Comparison of ENCODE assay signal across 8 mouse cellular contexts in the genomic region with DNA sequence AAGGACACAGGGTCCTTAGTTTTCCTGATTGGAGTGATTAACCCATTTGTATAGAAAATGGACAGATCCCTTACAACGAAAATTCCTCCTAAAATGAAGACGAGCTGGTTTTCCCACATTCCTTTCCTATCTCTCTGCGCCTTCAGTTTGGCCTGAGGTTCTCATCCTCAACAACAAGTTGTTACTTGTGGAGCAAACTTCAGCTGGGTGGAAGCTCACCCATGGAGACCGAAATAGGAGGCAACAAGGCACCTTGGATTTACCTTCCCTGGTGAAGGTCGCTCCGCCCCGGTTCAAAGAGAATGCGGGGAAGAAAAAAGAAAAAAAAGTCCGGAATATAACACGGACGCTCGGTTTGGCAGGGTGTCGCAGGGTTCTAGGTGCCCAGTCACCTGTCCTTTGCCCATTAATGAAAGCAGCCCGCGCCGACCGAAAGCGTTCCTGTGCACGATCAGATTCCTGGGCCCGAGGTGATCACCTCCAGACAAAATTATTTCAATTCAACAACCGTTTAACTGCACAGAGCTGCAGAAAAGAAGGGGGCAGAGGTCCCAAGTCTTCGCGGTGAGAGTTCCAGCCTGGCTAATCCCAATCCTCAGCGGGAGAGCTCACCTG. TPM values are rescaled to one million over a fixed set of nuclear protein-coding genes. Genes with fewer than 3 reads are reported as not detected.
A peak's percentile ranks its signal among the peaks of the same experiment; 100 is the strongest.
DNase-seq lines count a peak whose midpoint lies in the region; ATAC-seq and TF ChIP-seq lines count a peak whose summit lies in the region.

No protein-coding gene starts in this region.

- H3K9me3 ChIP-seq in ES-Bruce4 (replicated peaks; ENCODE audit: control insufficient read depth, insufficient read depth, low read length, poor library complexity, severe bottlenecking): no peaks in the 10 kb centered on the region
- H3K9me3 ChIP-seq in liver, embryonic 15.5 days (replicated peaks): no peaks in the 10 kb centered on the region

- TF ChIP-seq EP300 in ES-Bruce4 (IDR thresholded peaks at IDR 0.05; ENCODE audit: insufficient read depth, low read depth, low read length): no peak

- WGBS in liver, embryonic 15.5 days (ENCODE audit: insufficient replicate concordance): 6% methylated on average over 24 of the region's 24 CpGs

- intact Hi-C loops in gastrocnemius, adult 2 months (cut with DNase I): no loop called here
- intact Hi-C loops in gastrocnemius, postnatal 14 days (cut with DNase I; ENCODE audit: low total_unique reads): no loop called here

- peak overlapping the region; percentile 45 for H3K4me3 ChIP-seq in gastrocnemius, adult 2 months
- H3K4me3 ChIP-seq in ES-Bruce4 (ENCODE audit: low read depth, low read length): peak overlapping the region; percentile 67
- H3K4me3 ChIP-seq in liver, embryonic 15.5 days (replicated peaks): peak overlapping the region; percentile 18

- H3K27me3 ChIP-seq in ES-Bruce4 (ENCODE audit: control insufficient read depth, insufficient read depth, low read length, poor library complexity, severe bottlenecking): 0 out of 2 replicates have a peak, but pooled peaks cover 3% of the 10 kb centered on the region
- H3K27me3 ChIP-seq in liver, embryonic 15.5 days: peaks cover 43% of the 10 kb centered on the region

- H3K27ac ChIP-seq in gastrocnemius, adult 2 months: no peak overlapping the region
- H3K27ac ChIP-seq in ES-Bruce4 (ENCODE audit: insufficient read depth, low read length): no peak overlapping the region
- no peak overlapping the region for H3K27ac ChIP-seq in liver, embryonic 15.5 days (replicated peaks)

- H3K9ac ChIP-seq in ES-Bruce4 (ENCODE audit: low read depth, poor library complexity, severe bottlenecking): peak overlapping the region; percentile 62
- no peak overlapping the region for H3K9ac ChIP-seq in liver, embryonic 15.5 days

- H3K4me2 ChIP-seq in liver, embryonic 15.5 days: peak overlapping the region; percentile 37

- no peak for DNase-seq in gastrocnemius, adult 2 months
- DNase-seq in gastrocnemius, postnatal 14 days: no peak
- peak; percentile 45 for DNase-seq in forelimb bud, embryonic 11.5 days (ENCODE audit: low read depth, low spot score)
- no peak for DNase-seq in adrenal gland, postnatal 25 days
- DNase-seq in thymus, postnatal 10 days (ENCODE audit: low spot score in 2 of 2): no peak
- no peak for DNase-seq in layer of hippocampus, postnatal 36 days

- no peak for ATAC-seq in liver, embryonic 15.5 days (ENCODE audit: insufficient read depth)

- no peak for TF ChIP-seq CTCF in gastrocnemius, adult 2 months (IDR thresholded peaks at IDR 0.05)
- no peak for TF ChIP-seq CTCF in ES-Bruce4 (IDR thresholded peaks at IDR 0.05; ENCODE audit: low read depth, low read length)

- TF ChIP-seq POLR2A in ES-Bruce4 (IDR thresholded peaks at IDR 0.05; ENCODE audit: insufficient read depth, low read length): no peak

- no peaks in the 10 kb centered on the region for H3K4me1 ChIP-seq in ES-Bruce4 (ENCODE audit: control insufficient read depth, insufficient read depth, low read length)
- H3K4me1 ChIP-seq in liver, embryonic 15.5 days (replicated peaks): no peaks in the 10 kb centered on the region

- no peaks in the 10 kb centered on the region for H3K36me3 ChIP-seq in ES-Bruce4 (ENCODE audit: control insufficient read depth, insufficient read depth, low read length, poor library complexity, severe bottlenecking)
- no peaks in the 10 kb centered on the region for H3K36me3 ChIP-seq in liver, embryonic 15.5 days (replicated peaks)

RNA-seq across cellular contexts. Expression of gene Fermt1, which starts 0.9 kb away (rescaled TPM):
- total RNA-seq in gastrocnemius, adult 2 months (2021): not detected
- total RNA-seq in gastrocnemius, postnatal 14 days (2021): not detected
- polyA plus RNA-seq in ES-Bruce4 (2011; ENCODE audit: insufficient read depth, insufficient read length, low read depth, missing spikeins): 9.1 and 12.1 TPM in 2 replicates
- polyA plus RNA-seq in liver, embryonic 15.5 days (2015; fragmentation: Nextera tagmentation; extraction: Ambion mirVana): 0.02 TPM in 1 of 2 replicates, not detected in the other
- total RNA-seq in adrenal gland, postnatal 25 days (2021): not detected in 2 replicates
- under 1 TPM; 0.27 to 0.48 TPM for total RNA-seq in layer of hippocampus, postnatal 36 days (2021)
